Mouse (Mus musculus) intestine, embryonic 14.5 days (tissue): ENCODE measurements around the gene Igsf9. TPM values are rescaled to one million over a fixed set of nuclear protein-coding genes. Genes with fewer than 3 reads are reported as not detected.
A peak's percentile ranks its signal among the peaks of the same experiment; 100 is the strongest.

Source experiments
- ATAC-seq: fragments of 200-750 bp; cut with Nextera tagmentation; replicated peaks from 2 replicates; pipeline ENCODE4 v1.8.0; 2017; ENCODE audit warnings: low read depth, moderate number of reproducible peaks, moderate TSS enrichment, moderate library complexity; ENCODE audit not compliant: low FRiP score, low TSS enrichment
- DNase-seq: peaks from one replicate; pipeline ENCODE4 v3.0.0-alpha.2; 2018; ENCODE audit warnings: low spot score
- H3K27ac ChIP-seq: fragments of 300-500 bp; sonication (generic); 2 replicates; pipeline ENCODE4 v1.5.1; 2014; ENCODE audit warnings: low read depth, mild to moderate bottlenecking, control low read depth
- H3K27me3 ChIP-seq: fragments of 300-500 bp; sonication (generic); replicated peaks from 2 replicates; pipeline ENCODE4 v1.6.1; 2014; ENCODE audit warnings: low read length, control low read depth; ENCODE audit not compliant: control insufficient read depth, insufficient read depth
- H3K36me3 ChIP-seq: fragments of 300-500 bp; sonication (generic); 2 replicates; pipeline ENCODE4 v1.6.1; 2014; ENCODE audit warnings: low read length, control low read depth; ENCODE audit not compliant: control insufficient read depth, insufficient read depth
- H3K4me1 ChIP-seq: fragments of 300-500 bp; sonication (generic); replicated peaks from 2 replicates; pipeline ENCODE4 v1.6.1; 2014; ENCODE audit warnings: low read length, control low read depth, mixed read lengths; ENCODE audit not compliant: control insufficient read depth, insufficient read depth
- H3K4me2 ChIP-seq: fragments of 300-500 bp; sonication (generic); 2 replicates; pipeline ENCODE4 v1.6.1; 2014; ENCODE audit warnings: low read length
- H3K4me3 ChIP-seq: fragments of 300-500 bp; sonication (generic); 2 replicates; pipeline ENCODE4 v1.5.1; 2014; ENCODE audit warnings: low read depth, low read length, control low read depth, mixed read lengths
- H3K9ac ChIP-seq: fragments of 300-500 bp; sonication (generic); 2 replicates; pipeline ENCODE4 v1.6.1; 2014; ENCODE audit warnings: mild to moderate bottlenecking, low read length
- H3K9me3 ChIP-seq: fragments of 300-500 bp; sonication (generic); 2 replicates; pipeline ENCODE4 v1.6.1; 2016; ENCODE audit warnings: low read length, control low read depth; ENCODE audit not compliant: control insufficient read depth
- WGBS: fragments of 180-500 bp; shearing (Covaris S2); extraction: QIAGEN DNeasy Blood & Tissue Kit; methylation state at CpG from one replicate; pipeline ENCODE4 v1.1.7; 2014; 5-methylcytosine and 5-hydroxymethylcytosine counted together
- polyA plus RNA-seq: library from polyadenylated mRNA; unstranded; fragments of >200 nt; fragmentation: Nextera tagmentation; extraction: Ambion mirVana; gene quantifications from 2 replicates; pipeline ENCODE4 v1.2.1, GENCODE M21; 2014

Gene Igsf9
- polyA plus RNA-seq, 1 experiment from 2014 or later: 40.9 TPM

- ATAC-seq (no peak), DNase-seq (no peak)
- no peaks in the 10 kb centered on the region for H3K27me3 ChIP-seq
- peaks cover 31% of the 10 kb centered on the region for H3K4me1 ChIP-seq
- 63% methylated on average over 13 of the region's 13 CpGs for WGBS
- H3K4me3 ChIP-seq: 0 out of 2 replicates have a peak overlapping the region, but pooled peaks have one; percentile 4
- H3K27ac ChIP-seq: no peak overlapping the region
- no peaks in the 10 kb centered on the region for H3K9me3 ChIP-seq
- no peak overlapping the region for H3K9ac ChIP-seq
- H3K4me2 ChIP-seq: peak overlapping the region; percentile 77; the same call in 1 of the 2 replicates
- peaks cover 34% of the 10 kb centered on the region for H3K36me3 ChIP-seq
These were observed 3.1 kb downstream of the Igsf9 start for GRCm38 (mm10) chr1:172484671-172485070.

DNA sequence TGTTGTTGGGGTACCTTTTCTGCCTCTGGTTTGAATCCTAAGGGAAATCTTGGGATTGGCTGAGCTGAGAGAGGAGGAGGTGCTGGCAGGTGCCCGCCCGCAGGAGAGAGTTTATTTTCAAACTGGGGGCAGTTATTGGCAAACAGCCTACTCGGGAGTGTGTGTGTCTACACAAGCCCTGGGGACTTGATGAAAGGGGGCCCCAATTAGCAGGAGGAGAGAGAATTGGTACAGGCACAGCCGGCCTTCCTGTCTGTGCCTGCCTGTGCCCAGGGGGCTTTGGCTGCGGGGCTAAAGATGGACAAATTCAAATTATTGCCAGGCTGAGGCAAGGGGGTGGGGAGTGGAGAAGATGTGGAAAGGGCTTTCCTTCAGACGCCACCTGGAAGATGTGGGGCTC is 4.2 kb downstream of the Igsf9 start:
- WGBS: 48% methylated on average over 6 of the region's 6 CpGs
- Histone ChIP-seq H3K9me3 (no peaks in the 10 kb centered on the region), H3K4me2 (0 out of 2 replicates have a peak overlapping the region, but pooled peaks have one; percentile 9), H3K27me3 (no peaks in the 10 kb centered on the region), H3K4me3 (no peak overlapping the region), H3K27ac (no peak overlapping the region), H3K4me1 (peaks cover 33% of the 10 kb centered on the region), H3K9ac (no peak overlapping the region), H3K36me3 (peaks cover 34% of the 10 kb centered on the region)
- DNase-seq (no peak), ATAC-seq (no peak)

- DNase-seq (no peak), ATAC-seq (no peak)
- Histone ChIP-seq H3K9ac (no peak overlapping the region), H3K36me3 (peaks cover 38% of the 10 kb centered on the region), H3K4me1 (peaks cover 30% of the 10 kb centered on the region), H3K27me3 (no peaks in the 10 kb centered on the region), H3K4me3 (no peak overlapping the region), H3K4me2 (peak overlapping the region; percentile 9; the same call in 1 of the 2 replicates), H3K9me3 (no peaks in the 10 kb centered on the region), H3K27ac (no peak overlapping the region)
- WGBS: 29% methylated on average over 4 of the region's 4 CpGs
These were observed 4.6 kb downstream of the Igsf9 start for GRCm38 (mm10) chr1:172486236-172486635.

DNA sequence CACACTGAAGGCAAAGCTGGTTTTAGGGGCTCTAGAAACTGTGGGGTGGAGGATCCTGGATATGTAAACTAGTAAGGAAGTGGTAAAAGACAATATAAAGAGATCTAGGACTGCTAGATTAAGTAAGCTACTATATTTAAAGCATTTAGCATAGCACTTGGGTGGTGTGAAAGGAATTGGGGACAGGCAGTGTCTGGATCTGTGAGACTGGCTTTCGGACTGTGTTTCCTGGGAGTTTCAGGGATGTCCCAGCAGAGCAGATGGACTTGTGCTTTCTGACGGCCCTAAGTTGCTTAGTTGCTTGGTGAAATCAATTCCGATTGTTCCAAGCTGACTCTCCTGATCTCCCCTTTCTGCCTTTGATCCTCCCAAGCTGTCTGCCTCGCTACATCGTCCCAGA is 5.1 kb downstream of the Igsf9 start:
- peaks cover 42% of the 10 kb centered on the region for H3K36me3 ChIP-seq
- no peak overlapping the region for H3K27ac ChIP-seq
- H3K4me3 ChIP-seq: no peak overlapping the region
- H3K4me1 ChIP-seq: peaks cover 30% of the 10 kb centered on the region
- H3K9ac ChIP-seq: no peak overlapping the region
- H3K4me2 ChIP-seq: no peak overlapping the region
- WGBS: 77% methylated on average over 5 of the region's 5 CpGs
- ATAC-seq (no peak), DNase-seq (no peak)
- H3K9me3 ChIP-seq: no peaks in the 10 kb centered on the region
- no peaks in the 10 kb centered on the region for H3K27me3 ChIP-seq

- H3K36me3 ChIP-seq: peaks cover 50% of the 10 kb centered on the region
- H3K4me3 ChIP-seq: no peak overlapping the region
- H3K9ac ChIP-seq: no peak overlapping the region
- ATAC-seq (no peak), DNase-seq (no peak)
- WGBS: 62% methylated on average over 4 of the region's 4 CpGs
- H3K27ac ChIP-seq: no peak overlapping the region
- no peaks in the 10 kb centered on the region for H3K27me3 ChIP-seq
- peaks cover 30% of the 10 kb centered on the region for H3K4me1 ChIP-seq
- H3K9me3 ChIP-seq: no peaks in the 10 kb centered on the region
- 0 out of 2 replicates have a peak overlapping the region, but pooled peaks have one; percentile 2 for H3K4me2 ChIP-seq
These were observed 6.3 kb downstream of the Igsf9 start for GRCm38 (mm10) chr1:172487859-172488258.

- DNase-seq: no peak
- 75% methylated on average over 7 of the region's 7 CpGs for whole genome bisulfite sequencing
- no peak overlapping the region for H3K27ac ChIP-seq
- peaks cover 30% of the 10 kb centered on the region for H3K4me1 ChIP-seq
- H3K9ac ChIP-seq: no peak overlapping the region
- no peaks in the 10 kb centered on the region for H3K27me3 ChIP-seq
- H3K9me3 ChIP-seq: no peaks in the 10 kb centered on the region
- peaks cover 54% of the 10 kb centered on the region for H3K36me3 ChIP-seq
- H3K4me3 ChIP-seq: no peak overlapping the region
- ATAC-seq: no peak
- H3K4me2 ChIP-seq: no peak overlapping the region
These were observed 7.2 kb downstream of the Igsf9 start for GRCm38 (mm10) chr1:172488831-172489230.

DNA sequence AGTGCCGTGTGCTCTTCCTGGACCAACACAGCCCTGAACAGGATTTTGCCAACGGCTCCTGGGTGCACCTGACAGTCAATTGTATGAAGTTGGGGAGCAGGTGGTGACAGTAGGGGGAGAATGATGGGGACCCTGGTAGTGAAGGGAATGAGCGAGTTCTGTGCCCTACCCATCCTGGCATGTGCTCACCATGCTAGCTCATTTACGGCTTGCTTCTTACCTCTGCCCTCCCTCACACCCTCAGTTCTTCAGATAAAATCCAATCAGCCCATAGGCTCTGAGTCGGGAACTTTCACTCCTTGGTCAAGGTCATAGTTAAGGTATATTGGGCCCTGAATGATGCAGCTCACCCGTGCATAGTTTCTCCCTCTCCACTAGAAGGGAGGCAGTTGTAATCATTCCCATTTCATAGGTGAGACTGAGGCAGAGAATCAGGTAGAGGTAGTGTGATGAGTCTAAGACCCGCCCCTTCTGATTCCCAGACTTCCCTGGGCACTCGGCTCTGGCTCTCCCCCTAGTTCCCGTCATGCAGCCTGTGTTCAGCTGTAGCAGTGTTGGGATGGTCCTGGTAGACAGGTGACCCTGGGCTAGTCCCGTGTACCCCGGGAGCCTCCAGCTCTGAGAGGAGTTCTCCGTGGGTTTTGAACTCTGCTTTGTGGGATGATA is 8.1 kb downstream of the Igsf9 start:
- H3K27ac ChIP-seq: no peak overlapping the region
- ATAC-seq: peak; percentile 41

GRCm38 (mm10) chr1:172490261-172490661 is 8.7 kb downstream of the Igsf9 start:
- peak overlapping the region; percentile 43 for H3K4me2 ChIP-seq
- peak overlapping the region; percentile 13; the same call in 1 of the 2 replicates for H3K4me3 ChIP-seq
- DNase-seq: peak; percentile 99
- peak; percentile 48 for ATAC-seq
- 0 out of 2 replicates have a peak overlapping the region, but pooled peaks have one; percentile 10 for H3K9ac ChIP-seq
- 11% methylated on average over 10 of the region's 10 CpGs for WGBS
- no peaks in the 10 kb centered on the region for H3K9me3 ChIP-seq
- H3K36me3 ChIP-seq: peaks cover 60% of the 10 kb centered on the region
- H3K27ac ChIP-seq: no peak overlapping the region
- H3K27me3 ChIP-seq: no peaks in the 10 kb centered on the region
- H3K4me1 ChIP-seq: peaks cover 22% of the 10 kb centered on the region

More for the DNA sequence above, 8.1 kb downstream of the Igsf9 start:
- 0 out of 2 replicates have a peak overlapping the region, but pooled peaks have one; percentile 10 for H3K9ac ChIP-seq
- peak overlapping the region; percentile 43 for H3K4me2 ChIP-seq
- H3K4me1 ChIP-seq: peaks cover 27% of the 10 kb centered on the region
- H3K27me3 ChIP-seq: no peaks in the 10 kb centered on the region
- DNase-seq: no peak
- H3K36me3 ChIP-seq: peaks cover 59% of the 10 kb centered on the region
- no peaks in the 10 kb centered on the region for H3K9me3 ChIP-seq
- 0 out of 2 replicates have a peak overlapping the region, but pooled peaks have one; percentile 13 for H3K4me3 ChIP-seq
- WGBS: 47% methylated on average over 12 of the region's 12 CpGs

DNA sequence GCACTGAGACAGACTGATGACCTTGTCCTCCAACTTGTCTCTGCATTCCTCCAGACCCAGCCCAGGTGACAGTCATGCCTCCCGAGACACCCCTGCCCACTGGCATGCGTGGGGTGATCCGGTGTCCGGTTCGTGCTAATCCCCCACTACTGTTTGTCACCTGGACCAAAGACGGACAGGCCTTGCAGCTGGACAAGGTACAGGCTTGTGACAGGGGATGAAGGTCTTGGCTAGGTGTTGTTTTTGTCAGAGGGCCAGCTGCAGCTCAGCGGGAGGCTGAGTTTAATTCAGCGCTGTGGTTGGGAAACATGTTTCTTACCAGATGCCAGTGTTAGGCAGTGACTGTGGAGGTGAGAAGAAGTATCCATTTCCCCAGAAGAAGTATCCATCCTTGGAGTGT is 10.5 kb downstream of the Igsf9 start:
- ATAC-seq (no peak), DNase-seq (no peak)
- WGBS: 89% methylated on average over 8 of the region's 8 CpGs
- H3K27me3 ChIP-seq: no peaks in the 10 kb centered on the region
- no peak overlapping the region for H3K4me3 ChIP-seq
- H3K9ac ChIP-seq: no peak overlapping the region
- no peak overlapping the region for H3K27ac ChIP-seq
- peaks cover 64% of the 10 kb centered on the region for H3K36me3 ChIP-seq
- peaks cover 6% of the 10 kb centered on the region for H3K4me1 ChIP-seq
- H3K9me3 ChIP-seq: no peaks in the 10 kb centered on the region
- H3K4me2 ChIP-seq: no peak overlapping the region
